Mouse (Mus musculus): Measurements from ENCODE around the gene Ppp1r13l. TPM values are rescaled to one million over a fixed set of nuclear protein-coding genes. Genes with fewer than 3 reads are reported as not detected.

Gene Ppp1r13l
- polyA plus RNA-seq, 1 experiment from 2014 or later, result 11.6 TPM

- H3K27ac ChIP-seq (replicated peaks; ENCODE audit: low read depth, low read length), result peak overlapping the region; percentile 72; the same call in 1 of the 2 replicates
Observed at GRCm38 (mm10) chr7:19327782-19328181, 31.8 kb upstream of the Ppp1r13l start.

GRCm38 (mm10) chr7:19328425-19328824, 31.1 kb upstream of the Ppp1r13l start:
- Histone ChIP-seq H3K9me3 (ENCODE audit: control insufficient read depth, low read length) (no peaks in the 10 kb centered on the region; the same call in 1 of the 2 replicates), H3K4me2 (ENCODE audit: low read depth, low read length) (no peak overlapping the region), H3K9ac (ENCODE audit: low read depth, low read length) (no peak overlapping the region), H3K36me3 (ENCODE audit: control insufficient read depth, insufficient read depth, low read length) (no peaks in the 10 kb centered on the region), H3K4me3 (ENCODE audit: low read depth, low read length) (no peak overlapping the region), H3K27ac (replicated peaks; ENCODE audit: low read depth, low read length) (no peak overlapping the region), H3K27me3 (replicated peaks; ENCODE audit: control insufficient read depth, insufficient read depth, low read length) (no peaks in the 10 kb centered on the region; the same call in 1 of the 2 replicates), H3K4me1 (ENCODE audit: control insufficient read depth, insufficient read depth, low read length) (peaks cover 10% of the 10 kb centered on the region)
- ATAC-seq (ENCODE audit: low read depth) (no peak), DNase-seq (ENCODE audit: low spot score) (no peak)

More at GRCm38 (mm10) chr7:19327782-19328181, 31.8 kb upstream of the Ppp1r13l start:
- Histone ChIP-seq H3K27me3 (replicated peaks; ENCODE audit: control insufficient read depth, insufficient read depth, low read length) (no peaks in the 10 kb centered on the region; the same call in 1 of the 2 replicates), H3K9ac (ENCODE audit: low read depth, low read length) (peak overlapping the region; percentile 66; the same call in 1 of the 2 replicates), H3K4me3 (ENCODE audit: low read depth, low read length) (0 out of 2 replicates have a peak overlapping the region, but pooled peaks have one; percentile 41), H3K36me3 (ENCODE audit: control insufficient read depth, insufficient read depth, low read length) (no peaks in the 10 kb centered on the region), H3K9me3 (ENCODE audit: control insufficient read depth, low read length) (no peaks in the 10 kb centered on the region; the same call in 1 of the 2 replicates), H3K4me2 (ENCODE audit: low read depth, low read length) (peak overlapping the region; percentile 64), H3K4me1 (ENCODE audit: control insufficient read depth, insufficient read depth, low read length) (peaks cover 10% of the 10 kb centered on the region)
- WGBS, result 79% methylated on average over 5 of the region's 5 CpGs
- no peak for ATAC-seq (ENCODE audit: low read depth)
- no peak for DNase-seq (ENCODE audit: low spot score)

- WGBS, result 63% methylated on average over 2 of the region's 2 CpGs
- H3K9ac ChIP-seq (ENCODE audit: low read depth, low read length), result no peak overlapping the region
- H3K4me1 ChIP-seq (ENCODE audit: control insufficient read depth, insufficient read depth, low read length), result peaks cover 1% of the 10 kb centered on the region; the same call in 1 of the 2 replicates
- DNase-seq (ENCODE audit: low spot score), result no peak
- H3K27me3 ChIP-seq (replicated peaks; ENCODE audit: control insufficient read depth, insufficient read depth, low read length), result no peaks in the 10 kb centered on the region
- no peak overlapping the region for H3K4me3 ChIP-seq (ENCODE audit: low read depth, low read length)
- H3K27ac ChIP-seq (replicated peaks; ENCODE audit: low read depth, low read length), result no peak overlapping the region
- peak overlapping the region; percentile 95; the same call in 1 of the 2 replicates for H3K4me2 ChIP-seq (ENCODE audit: low read depth, low read length)
- H3K9me3 ChIP-seq (ENCODE audit: control insufficient read depth, low read length), result no peaks in the 10 kb centered on the region; the same call in 1 of the 2 replicates
- H3K36me3 ChIP-seq (ENCODE audit: control insufficient read depth, insufficient read depth, low read length), result no peaks in the 10 kb centered on the region
- no peak for ATAC-seq (ENCODE audit: low read depth)
Observed at GRCm38 (mm10) chr7:19331910-19332309, 27.6 kb upstream of the Ppp1r13l start.

- DNase-seq (ENCODE audit: low spot score) (peak; percentile 79), ATAC-seq (ENCODE audit: low read depth) (peak; percentile 72)
- under 1% methylated on average over 25 of the region's 52 CpGs for WGBS
- Histone ChIP-seq H3K4me3 (ENCODE audit: low read depth, low read length) (peak overlapping the region; percentile 62), H3K27me3 (replicated peaks; ENCODE audit: control insufficient read depth, insufficient read depth, low read length) (no peaks in the 10 kb centered on the region), H3K36me3 (ENCODE audit: control insufficient read depth, insufficient read depth, low read length) (no peaks in the 10 kb centered on the region), H3K4me2 (ENCODE audit: low read depth, low read length) (peak overlapping the region; percentile 95), H3K9ac (ENCODE audit: low read depth, low read length) (peak overlapping the region; percentile 82), H3K9me3 (ENCODE audit: control insufficient read depth, low read length) (no peaks in the 10 kb centered on the region; the same call in 1 of the 2 replicates), H3K4me1 (ENCODE audit: control insufficient read depth, insufficient read depth, low read length) (no peaks in the 10 kb centered on the region), H3K27ac (replicated peaks; ENCODE audit: low read depth, low read length) (no peak overlapping the region)
Observed at GRCm38 (mm10) chr7:19332709-19333352, 26.7 kb upstream of the Ppp1r13l start.

- Histone ChIP-seq H3K4me2 (ENCODE audit: low read depth, low read length) (no peak overlapping the region), H3K9me3 (ENCODE audit: control insufficient read depth, low read length) (no peaks in the 10 kb centered on the region), H3K36me3 (ENCODE audit: control insufficient read depth, insufficient read depth, low read length) (no peaks in the 10 kb centered on the region), H3K27me3 (replicated peaks; ENCODE audit: control insufficient read depth, insufficient read depth, low read length) (no peaks in the 10 kb centered on the region), H3K4me3 (ENCODE audit: low read depth, low read length) (no peak overlapping the region), H3K4me1 (ENCODE audit: control insufficient read depth, insufficient read depth, low read length) (no peaks in the 10 kb centered on the region), H3K27ac (replicated peaks; ENCODE audit: low read depth, low read length) (no peak overlapping the region), H3K9ac (ENCODE audit: low read depth, low read length) (no peak overlapping the region)
- DNase-seq (ENCODE audit: low spot score), result no peak
- ATAC-seq (ENCODE audit: low read depth), result no peak
- 38% methylated on average over 3 of the region's 3 CpGs for WGBS
Observed at GRCm38 (mm10) chr7:19335583-19335982, 24.0 kb upstream of the Ppp1r13l start.

- Histone ChIP-seq H3K4me2 (ENCODE audit: low read depth, low read length) (no peak overlapping the region), H3K36me3 (ENCODE audit: control insufficient read depth, insufficient read depth, low read length) (no peaks in the 10 kb centered on the region), H3K4me3 (ENCODE audit: low read depth, low read length) (no peak overlapping the region), H3K9ac (ENCODE audit: low read depth, low read length) (no peak overlapping the region), H3K4me1 (ENCODE audit: control insufficient read depth, insufficient read depth, low read length) (peaks cover 9% of the 10 kb centered on the region; the same call in 1 of the 2 replicates), H3K27ac (replicated peaks; ENCODE audit: low read depth, low read length) (no peak overlapping the region), H3K27me3 (replicated peaks; ENCODE audit: control insufficient read depth, insufficient read depth, low read length) (peaks cover 7% of the 10 kb centered on the region; the same call in 1 of the 2 replicates), H3K9me3 (ENCODE audit: control insufficient read depth, low read length) (no peaks in the 10 kb centered on the region)
- ATAC-seq (ENCODE audit: low read depth), result no peak
- no peak for DNase-seq (ENCODE audit: low spot score)
- 67% methylated on average over 10 of the region's 10 CpGs for WGBS
Observed at GRCm38 (mm10) chr7:19337122-19337521, 22.4 kb upstream of the Ppp1r13l start.

GRCm38 (mm10) chr7:19338060-19338459, 21.5 kb upstream of the Ppp1r13l start:
- Histone ChIP-seq H3K4me2 (ENCODE audit: low read depth, low read length) (no peak overlapping the region), H3K4me1 (ENCODE audit: control insufficient read depth, insufficient read depth, low read length) (peaks cover 11% of the 10 kb centered on the region; the same call in 1 of the 2 replicates), H3K4me3 (ENCODE audit: low read depth, low read length) (no peak overlapping the region), H3K9ac (ENCODE audit: low read depth, low read length) (no peak overlapping the region), H3K9me3 (ENCODE audit: control insufficient read depth, low read length) (no peaks in the 10 kb centered on the region), H3K27me3 (replicated peaks; ENCODE audit: control insufficient read depth, insufficient read depth, low read length) (peaks cover 7% of the 10 kb centered on the region; the same call in 1 of the 2 replicates), H3K36me3 (ENCODE audit: control insufficient read depth, insufficient read depth, low read length) (no peaks in the 10 kb centered on the region), H3K27ac (replicated peaks; ENCODE audit: low read depth, low read length) (no peak overlapping the region)
- ATAC-seq (ENCODE audit: low read depth) (no peak), DNase-seq (ENCODE audit: low spot score) (no peak)
- WGBS, result 47% methylated on average over 2 of the region's 2 CpGs

GRCm38 (mm10) chr7:19338596-19338995, 21.0 kb upstream of the Ppp1r13l start:
- Histone ChIP-seq H3K4me2 (ENCODE audit: low read depth, low read length) (no peak overlapping the region), H3K9me3 (ENCODE audit: control insufficient read depth, low read length) (no peaks in the 10 kb centered on the region), H3K27ac (replicated peaks; ENCODE audit: low read depth, low read length) (no peak overlapping the region), H3K4me3 (ENCODE audit: low read depth, low read length) (no peak overlapping the region), H3K36me3 (ENCODE audit: control insufficient read depth, insufficient read depth, low read length) (no peaks in the 10 kb centered on the region), H3K4me1 (ENCODE audit: control insufficient read depth, insufficient read depth, low read length) (peaks cover 11% of the 10 kb centered on the region; the same call in 1 of the 2 replicates), H3K9ac (ENCODE audit: low read depth, low read length) (no peak overlapping the region), H3K27me3 (replicated peaks; ENCODE audit: control insufficient read depth, insufficient read depth, low read length) (peaks cover 7% of the 10 kb centered on the region; the same call in 1 of the 2 replicates)
- DNase-seq (ENCODE audit: low spot score) (no peak), ATAC-seq (ENCODE audit: low read depth) (no peak)
- 67% methylated on average over 7 of the region's 7 CpGs for WGBS
